Mouse (Mus musculus) frontal cortex, adult 2 months (tissue): ENCODE results near the gene Rgl3. TPM values are rescaled to one million over a fixed set of nuclear protein-coding genes. Genes with fewer than 3 reads are reported as not detected.

ENCODE experiments used
- DNase-seq, 2 experiments: peaks; one replicate each; pipeline ENCODE4 v3.0.0; 2022; ENCODE audit warnings: low spot score in 1 of 2; ENCODE audit errors: extremely low spot score in 1 of 2
- polyA plus RNA-seq: library from polyadenylated mRNA; depleted of rRNA; stranded (reverse); fragments of >200 nt; gene quantifications from 2 replicates; pipeline ENCODE4 v1.2.3, GENCODE M21; 2012

Gene Rgl3
- polyA plus RNA-seq, 1 experiment, result 5.0 TPM

GRCm38 (mm10) chr9:21953600-21953999 lies 35.6 kb downstream of the Rgl3 start:
- peak; percentile 78 to 86 for DNase-seq

DNA sequence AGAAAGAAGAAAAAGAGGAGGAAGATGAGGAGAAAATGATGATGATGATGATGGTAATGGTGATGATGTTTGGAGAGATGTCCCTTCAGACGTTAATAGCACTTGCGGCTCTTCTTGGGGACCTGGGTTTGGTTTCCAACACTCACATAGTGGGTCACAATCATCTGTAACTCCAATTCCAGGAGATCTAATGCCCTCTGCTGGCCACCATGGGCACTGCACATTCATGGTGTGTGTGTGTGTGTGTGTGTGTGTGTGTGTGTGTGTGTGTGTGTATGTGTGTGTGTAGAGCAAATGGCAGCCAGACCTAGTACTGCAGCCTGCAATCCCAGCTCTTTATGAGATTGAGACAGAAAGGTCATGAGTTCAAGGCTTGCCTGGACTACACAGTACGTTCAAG lies 37.3 kb downstream of the Rgl3 start:
- DNase-seq, result peak in 1 of 2 experiments; percentile 13

- DNase-seq, result peak in 1 of 2 experiments; percentile 40
These were observed 38.9 kb downstream of the Rgl3 start for GRCm38 (mm10) chr9:21950322-21950721.

GRCm38 (mm10) chr9:21948790-21949189 lies 40.5 kb downstream of the Rgl3 start:
- DNase-seq, result peak in 1 of 2 experiments; percentile 55

- no peak for DNase-seq
These were observed 41.1 kb downstream of the Rgl3 start for GRCm38 (mm10) chr9:21948146-21948545.

DNA sequence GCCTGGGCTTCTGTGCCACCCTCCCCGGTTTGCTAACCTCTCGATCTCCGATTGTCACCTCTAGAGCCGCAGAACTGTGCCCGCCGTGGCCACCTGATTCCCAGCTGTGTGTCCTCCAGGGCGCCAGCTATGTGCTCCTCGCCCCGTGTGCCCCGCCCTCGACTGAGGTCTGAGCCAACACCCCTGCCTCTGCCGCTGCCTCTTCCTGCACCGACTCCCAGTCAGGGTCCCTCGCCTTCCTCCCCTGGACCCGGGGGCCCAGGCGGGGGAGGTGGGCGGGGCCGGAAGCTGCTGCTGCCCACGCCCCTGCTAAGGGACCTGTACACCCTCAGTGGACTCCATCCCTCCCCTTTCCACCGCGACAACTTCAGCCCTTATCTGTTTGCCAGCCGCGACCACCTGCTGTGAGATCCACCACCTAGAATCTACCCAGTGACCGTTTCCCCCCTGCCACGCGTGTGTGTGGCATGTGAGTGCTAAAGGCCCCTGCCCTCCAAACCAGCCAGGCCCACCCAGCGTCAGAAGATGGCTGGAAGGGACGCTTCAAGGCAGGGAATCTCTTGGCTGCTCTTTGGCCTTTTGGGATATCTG lies 41.6 kb downstream of the Rgl3 start:
- no peak for DNase-seq

DNA sequence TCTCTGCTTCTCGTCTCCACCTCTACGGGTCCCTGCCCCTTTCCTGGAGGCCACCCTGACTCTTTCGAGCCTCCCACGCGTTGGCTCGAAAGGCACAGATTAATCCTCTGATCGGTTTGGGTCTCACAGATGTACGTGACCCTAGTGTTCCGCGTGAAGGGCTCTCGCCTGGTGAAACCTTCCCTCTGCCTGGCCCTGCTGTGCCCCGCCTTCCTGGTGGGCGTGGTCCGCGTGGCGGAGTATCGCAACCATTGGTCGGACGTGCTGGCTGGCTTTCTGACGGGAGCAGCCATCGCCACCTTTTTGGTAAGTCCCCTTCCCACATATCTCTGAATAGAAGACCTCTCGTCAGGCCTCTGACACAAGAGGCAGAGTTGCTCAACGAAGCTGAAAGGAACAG lies 45.0 kb downstream of the Rgl3 start:
- no peak for DNase-seq

GRCm38 (mm10) chr9:21943638-21944037 lies 45.6 kb downstream of the Rgl3 start:
- DNase-seq, result no peak

DNA sequence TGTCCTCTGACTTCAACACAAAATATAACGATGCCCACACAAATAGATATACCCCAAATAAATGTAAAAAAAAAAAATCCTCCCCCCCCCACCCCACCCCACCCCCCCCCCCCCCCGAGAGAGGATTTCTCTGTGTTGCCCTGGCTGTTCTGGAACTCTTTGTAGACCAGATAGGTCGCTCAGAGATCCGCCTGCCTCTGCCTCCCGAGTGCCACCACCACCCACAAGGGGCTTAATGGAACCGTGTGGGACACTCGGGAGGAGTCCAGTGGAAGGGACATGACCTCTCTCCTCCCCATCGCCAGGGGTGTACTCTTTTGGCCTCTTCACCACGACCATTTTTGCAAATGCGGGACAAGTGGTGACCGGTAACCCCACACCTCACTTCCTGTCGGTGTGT lies 46.2 kb downstream of the Rgl3 start:
- no peak for DNase-seq

GRCm38 (mm10) chr9:21938234-21938855 lies 50.9 kb downstream of the Rgl3 start:
- DNase-seq, result no peak

- DNase-seq, result peak in 1 of 2 experiments; percentile 67
These were observed 51.5 kb downstream of the Rgl3 start for GRCm38 (mm10) chr9:21937711-21938175.

DNA sequence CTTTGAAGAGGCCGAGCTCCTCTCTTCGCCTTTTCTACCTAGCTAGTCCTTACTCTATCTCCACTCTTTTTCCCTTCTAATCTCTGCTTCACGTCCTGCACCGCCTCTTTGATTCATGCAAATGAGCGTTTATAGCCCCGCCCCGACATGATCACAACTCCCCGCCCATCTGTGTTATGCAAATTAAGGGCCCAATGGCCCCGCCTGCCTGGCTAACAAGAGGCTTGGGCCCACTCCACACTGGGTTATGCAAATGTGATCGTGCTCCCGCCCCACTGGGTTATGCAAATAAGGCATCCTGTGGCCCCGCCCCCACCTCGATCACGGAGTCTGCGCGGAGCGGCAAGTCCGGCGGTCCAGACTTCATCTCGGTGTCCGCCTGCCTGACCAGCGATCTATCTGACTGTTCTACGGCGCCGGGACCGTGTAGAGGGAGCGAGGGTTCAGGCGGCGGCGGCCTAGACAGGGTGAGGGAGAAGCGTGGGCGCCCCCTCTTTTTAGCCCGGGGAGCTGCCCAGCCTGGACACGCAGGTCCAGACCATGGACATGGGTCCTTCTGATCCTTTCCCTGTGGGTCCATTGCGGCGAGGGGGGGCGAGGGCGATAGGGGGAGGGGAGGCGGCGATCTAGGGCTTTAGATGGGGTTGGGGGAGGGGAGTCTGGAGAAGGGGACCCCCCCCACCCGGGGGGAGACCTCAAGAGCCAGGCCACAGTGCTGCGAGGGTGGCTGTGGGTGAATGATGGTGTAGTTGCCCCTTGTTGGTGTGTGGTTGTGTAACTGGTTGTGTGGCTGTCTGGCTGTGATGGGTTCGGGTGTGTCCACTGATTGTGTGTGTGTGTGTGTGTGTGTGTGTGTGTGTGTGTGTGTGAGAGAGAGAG lies 52.3 kb downstream of the Rgl3 start, which contains the start of gene Plppr2:
Plppr2 (plus strand) TSS at position 342 of the 879 bp plus-strand sequence.
- peak; percentile 98 for DNase-seq

- DNase-seq, result no peak
These were observed 53.6 kb downstream of the Rgl3 start for GRCm38 (mm10) chr9:21935466-21936131.

GRCm38 (mm10) chr9:21934021-21934420 lies 55.2 kb downstream of the Rgl3 start:
- no peak for DNase-seq

- DNase-seq, result no peak
These were observed 56.7 kb downstream of the Rgl3 start for GRCm38 (mm10) chr9:21932445-21933137.

DNA sequence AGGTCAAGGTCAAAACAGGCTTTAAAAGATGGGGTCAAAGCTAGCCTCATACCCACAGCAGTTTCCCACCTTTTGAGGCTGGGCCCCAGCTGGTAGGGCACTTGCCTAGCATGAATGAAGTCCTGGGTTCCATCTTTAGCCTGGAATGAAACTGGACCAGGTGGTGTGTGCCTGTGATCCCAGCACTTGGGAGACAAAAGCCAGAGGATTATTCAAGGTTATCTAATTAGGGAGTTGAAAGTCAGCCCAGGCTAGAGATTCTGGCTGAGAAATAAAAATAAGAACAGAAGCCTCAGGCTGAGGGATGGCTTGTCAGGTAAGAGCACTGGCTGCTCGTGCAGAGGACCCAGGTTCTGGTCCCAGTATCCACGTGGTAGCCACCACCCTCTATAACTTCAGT lies 57.2 kb downstream of the Rgl3 start:
- no peak for DNase-seq

DNA sequence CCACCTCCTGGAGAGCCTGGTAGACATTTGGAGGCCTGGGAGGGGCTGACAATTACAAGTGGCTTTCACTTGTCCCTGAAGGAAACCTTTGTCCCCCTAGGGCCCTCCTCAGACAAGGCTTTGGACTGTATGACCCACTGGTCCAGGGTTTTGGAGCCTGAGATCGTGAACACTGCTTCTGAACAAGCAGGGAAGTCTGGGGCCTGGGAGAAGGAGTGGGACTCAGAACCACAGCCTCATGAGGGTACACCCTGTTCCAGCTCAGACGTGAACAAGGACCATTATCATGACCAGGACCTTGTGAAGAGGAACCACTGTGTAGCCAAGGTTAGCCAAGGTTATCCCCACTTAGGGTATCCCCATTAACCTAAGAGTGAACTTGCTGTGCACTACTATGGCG lies 60.0 kb downstream of the Rgl3 start:
- DNase-seq, result no peak

DNA sequence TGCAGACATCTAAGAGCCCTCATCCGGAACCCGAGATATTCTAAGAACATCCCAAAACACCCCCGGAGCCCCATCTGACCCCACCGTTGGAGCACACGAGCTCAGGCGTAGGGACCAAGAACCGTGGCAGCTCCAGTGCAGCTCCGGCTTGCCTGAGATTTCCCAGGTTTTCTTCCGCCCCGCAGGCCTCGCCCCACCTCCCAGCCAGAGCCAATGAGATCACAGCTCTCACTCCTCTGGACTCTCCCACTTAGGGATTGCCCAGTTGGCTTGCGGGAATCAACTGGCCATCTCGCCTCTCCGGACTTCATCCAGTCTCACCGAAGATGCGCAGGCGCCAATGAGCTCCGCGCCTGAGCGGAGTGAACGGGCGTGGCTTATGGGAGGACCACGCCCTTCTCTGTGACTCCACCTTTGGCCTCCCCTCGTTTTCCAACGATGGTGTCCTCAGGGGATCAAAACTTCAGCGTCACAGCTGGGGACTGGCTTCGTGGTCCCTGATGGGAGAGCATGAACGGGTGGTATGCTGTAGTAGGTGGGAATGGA lies 62.0 kb downstream of the Rgl3 start, which contains the start of the genes Ccdc159 and Tmem205:
Ccdc159 (plus strand) TSS at position 264 of the 546 bp plus-strand sequence.
Tmem205 (minus strand) TSS at position 349 of the 546 bp plus-strand sequence.
- DNase-seq, result peak; percentile 94 to 95

GRCm38 (mm10) chr9:21926784-21927183 lies 62.5 kb downstream of the Rgl3 start:
- no peak for DNase-seq

DNA sequence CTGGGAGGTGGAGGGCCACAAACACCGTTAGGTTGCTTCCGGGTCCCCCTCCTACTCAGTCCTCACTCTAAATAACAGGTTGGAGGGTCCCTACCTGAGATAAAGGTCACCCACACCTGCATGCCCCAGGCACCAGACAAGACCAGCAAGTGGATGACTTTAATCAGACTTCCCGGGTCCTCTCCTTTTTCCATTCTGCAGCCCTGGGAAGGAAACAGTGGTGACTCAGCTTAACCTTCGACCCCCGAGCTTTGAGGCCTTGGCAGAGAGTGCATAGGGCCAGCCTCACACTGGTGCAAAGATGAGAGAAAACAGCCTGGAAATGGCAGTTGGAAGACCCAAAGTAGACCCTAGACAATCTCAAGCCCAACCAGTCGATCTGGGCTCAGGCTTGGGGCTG lies 63.1 kb downstream of the Rgl3 start:
- DNase-seq, result no peak
